Mouse (Mus musculus): Measurements from ENCODE around the gene Tnk2.

Tnk2 gene

GRCm38 (mm10) chr16:32660557-32661321, 17.1 kb downstream of the Tnk2 start:
- DNase-seq = peak; percentile 78 to 84

GRCm38 (mm10) chr16:32661493-32661921, 17.8 kb downstream of the Tnk2 start:
- DNase-seq = peak; percentile 40 to 51

GRCm38 (mm10) chr16:32662372-32662771, 18.7 kb downstream of the Tnk2 start:
- no peak for DNase-seq

- peak; percentile 69 to 73 for DNase-seq
These were observed 19.7 kb downstream of the Tnk2 start for GRCm38 (mm10) chr16:32663231-32663858.

GRCm38 (mm10) chr16:32664211-32664610, 20.5 kb downstream of the Tnk2 start:
- no peak for DNase-seq

GRCm38 (mm10) chr16:32665851-32666665, 22.4 kb downstream of the Tnk2 start:
- DNase-seq = no peak

GRCm38 (mm10) chr16:32666671-32667551, 23.2 kb downstream of the Tnk2 start:
- no peak for DNase-seq

- no peak for DNase-seq
These were observed 23.8 kb downstream of the Tnk2 start for GRCm38 (mm10) chr16:32667552-32667872.

GRCm38 (mm10) chr16:32668030-32668429, 24.4 kb downstream of the Tnk2 start:
- DNase-seq = no peak

- DNase-seq = no peak
These were observed 24.8 kb downstream of the Tnk2 start for GRCm38 (mm10) chr16:32668472-32668871.

GRCm38 (mm10) chr16:32669243-32669642, 25.6 kb downstream of the Tnk2 start:
- no peak for DNase-seq

- DNase-seq = no peak
These were observed 26.9 kb downstream of the Tnk2 start for GRCm38 (mm10) chr16:32670354-32671124.

- peak in 1 of 2 experiments; percentile 6 for DNase-seq
These were observed 27.7 kb downstream of the Tnk2 start for GRCm38 (mm10) chr16:32671206-32671887.

GRCm38 (mm10) chr16:32672250-32672649, 28.6 kb downstream of the Tnk2 start:
- no peak for DNase-seq

- DNase-seq = peak in 1 of 2 experiments; percentile 12
These were observed 29.3 kb downstream of the Tnk2 start for GRCm38 (mm10) chr16:32672861-32673560.

GRCm38 (mm10) chr16:32674121-32674740, 30.6 kb downstream of the Tnk2 start:
- peak in 1 of 2 experiments; percentile 7 for DNase-seq

GRCm38 (mm10) chr16:32677040-32677700, 33.5 kb downstream of the Tnk2 start:
- DNase-seq = no peak

- no peak for DNase-seq
These were observed 34.2 kb downstream of the Tnk2 start for GRCm38 (mm10) chr16:32677903-32678302.

GRCm38 (mm10) chr16:32678812-32679211, 35.1 kb downstream of the Tnk2 start:
- DNase-seq = no peak

All from cerebellum, adult 18-20 months (tissue).